Mouse (Mus musculus): ENCODE data around the gene Axin2.
"Not testable (repeated sequence)": the region's sequence is repeated elsewhere in the genome, so short reads cannot be mapped to it uniquely, and the experiment has no call there.

Axin2 gene

GRCm38 (mm10) chr11:108920158-108920635 lies at the start of gene Axin2:
Gene Axin2, plus strand, starts transcription at chr11:108920349.
- peak; percentile 87 to 92 for DNase-seq (ENCODE audit: low spot score in 2 of 2)

- not testable (repeated sequence) for DNase-seq (ENCODE audit: low spot score in 2 of 2)
These were observed 48.9 kb upstream of the Axin2 start for GRCm38 (mm10) chr11:108871284-108871683.

- DNase-seq (ENCODE audit: low spot score in 2 of 2) = no peak
These were observed 48.4 kb upstream of the Axin2 start for GRCm38 (mm10) chr11:108871748-108872147.

GRCm38 (mm10) chr11:108876633-108877205 lies 43.4 kb upstream of the Axin2 start:
- DNase-seq (ENCODE audit: low spot score in 2 of 2) = no peak

- no peak for DNase-seq (ENCODE audit: low spot score in 2 of 2)
These were observed 42.6 kb upstream of the Axin2 start for GRCm38 (mm10) chr11:108877520-108877919.

- DNase-seq (ENCODE audit: low spot score in 2 of 2) = no peak
These were observed 39.6 kb upstream of the Axin2 start for GRCm38 (mm10) chr11:108880546-108880945.

GRCm38 (mm10) chr11:108881662-108882061 lies 38.5 kb upstream of the Axin2 start:
- no peak for DNase-seq (ENCODE audit: low spot score in 2 of 2)

- no peak for DNase-seq (ENCODE audit: low spot score in 2 of 2)
These were observed 34.8 kb upstream of the Axin2 start for GRCm38 (mm10) chr11:108885276-108885896.

GRCm38 (mm10) chr11:108886060-108886459 lies 34.1 kb upstream of the Axin2 start:
- DNase-seq (ENCODE audit: low spot score in 2 of 2) = no peak

- peak in 1 of 2 experiments; percentile 30 for DNase-seq (ENCODE audit: low spot score in 2 of 2)
These were observed 31.0 kb upstream of the Axin2 start for GRCm38 (mm10) chr11:108889121-108889520.

- no peak for DNase-seq (ENCODE audit: low spot score in 2 of 2)
These were observed 29.6 kb upstream of the Axin2 start for GRCm38 (mm10) chr11:108890544-108890943.

- no peak for DNase-seq (ENCODE audit: low spot score in 2 of 2)
These were observed 28.9 kb upstream of the Axin2 start for GRCm38 (mm10) chr11:108891111-108891870.

- DNase-seq (ENCODE audit: low spot score in 2 of 2) = no peak
These were observed 28.2 kb upstream of the Axin2 start for GRCm38 (mm10) chr11:108891871-108892380.

- no peak for DNase-seq (ENCODE audit: low spot score in 2 of 2)
These were observed 27.7 kb upstream of the Axin2 start for GRCm38 (mm10) chr11:108892406-108892805.

GRCm38 (mm10) chr11:108893232-108893790 lies 26.8 kb upstream of the Axin2 start:
- no peak for DNase-seq (ENCODE audit: low spot score in 2 of 2)

GRCm38 (mm10) chr11:108893855-108894510 lies 26.2 kb upstream of the Axin2 start:
- DNase-seq (ENCODE audit: low spot score in 2 of 2) = no peak

GRCm38 (mm10) chr11:108897034-108897433 lies 23.1 kb upstream of the Axin2 start:
- DNase-seq (ENCODE audit: low spot score in 2 of 2) = no peak

- no peak for DNase-seq (ENCODE audit: low spot score in 2 of 2)
These were observed 22.1 kb upstream of the Axin2 start for GRCm38 (mm10) chr11:108898063-108898462.

- DNase-seq (ENCODE audit: low spot score in 2 of 2) = no peak
These were observed 21.7 kb upstream of the Axin2 start for GRCm38 (mm10) chr11:108898483-108898882.

- peak in 1 of 2 experiments; percentile 45 for DNase-seq (ENCODE audit: low spot score in 2 of 2)
These were observed 19.2 kb upstream of the Axin2 start for GRCm38 (mm10) chr11:108900718-108901488.

GRCm38 (mm10) chr11:108901670-108902069 lies 18.5 kb upstream of the Axin2 start:
- DNase-seq (ENCODE audit: low spot score in 2 of 2) = no peak

Measured in frontal cortex, postnatal 36 days (tissue).